ENCODE assay signal across 8 mouse cellular contexts in genomic region chr4:148890892-148891838, GRCm38 (mm10).
DNase-seq lines count a peak whose midpoint lies in the region; ATAC-seq and TF ChIP-seq lines count a peak whose summit lies in the region.

No protein-coding gene starts in this region.

- intact Hi-C loops in heart, adult 2 months (cut with DNase I), result no loop called here
- intact Hi-C loops in heart, postnatal 10 days (cut with DNase I), result no loop called here

- TF ChIP-seq EP300 in heart, adult 2 months (IDR thresholded peaks at IDR 0.05; ENCODE audit: insufficient read depth, low read depth, low read length), result no peak
- TF ChIP-seq EP300 in liver, embryonic 14.5 days (IDR thresholded peaks at IDR 0.05; ENCODE audit: low read depth), result no peak

- no peaks in the 10 kb centered on the region for H3K27me3 ChIP-seq in heart, adult 2 months (ENCODE audit: control insufficient read depth, insufficient read depth, low read length)
- H3K27me3 ChIP-seq in hindbrain, embryonic 14.5 days (ENCODE audit: control insufficient read depth, insufficient read depth, low read length), result peaks cover 73% of the 10 kb centered on the region
- H3K27me3 ChIP-seq in liver, embryonic 14.5 days (ENCODE audit: control insufficient read depth, insufficient read depth, low read length), result peaks cover 30% of the 10 kb centered on the region
- H3K27me3 ChIP-seq in stomach, embryonic 14.5 days (ENCODE audit: control insufficient read depth, insufficient read depth, low read length), result no peaks in the 10 kb centered on the region

- H3K9ac ChIP-seq in heart, adult 2 months (ENCODE audit: low read depth, low read length), result peak overlapping the region; percentile 59
- H3K9ac ChIP-seq in hindbrain, embryonic 14.5 days, result peak overlapping the region; percentile 53
- no peak overlapping the region for H3K9ac ChIP-seq in liver, embryonic 14.5 days (replicated peaks)
- 0 out of 2 replicates have a peak overlapping the region, but pooled peaks have one; percentile 11 for H3K9ac ChIP-seq in stomach, embryonic 14.5 days (replicated peaks; ENCODE audit: low read depth, low read length)

- 30% methylated on average over 52 of the region's 52 CpGs for WGBS in heart, adult 2 months
- 2% methylated on average over 52 of the region's 52 CpGs for WGBS in hindbrain, embryonic 14.5 days
- WGBS in liver, embryonic 14.5 days (ENCODE audit: insufficient replicate concordance), result 8% methylated on average over 51 of the region's 52 CpGs
- 7% methylated on average over 48 of the region's 52 CpGs for WGBS in stomach, embryonic 14.5 days

- no peak for TF ChIP-seq CTCF in heart, adult 2 months (IDR thresholded peaks at IDR 0.05)
- no peak for TF ChIP-seq CTCF in liver, embryonic 14.5 days (IDR thresholded peaks at IDR 0.05; ENCODE audit: low read depth)

- H3K4me1 ChIP-seq in heart, adult 2 months (ENCODE audit: control insufficient read depth, insufficient read depth, low read length), result no peaks in the 10 kb centered on the region
- H3K4me1 ChIP-seq in brown adipose tissue, adult 24 weeks (ENCODE audit: control insufficient read depth, insufficient read depth, insufficient read length, low read length), result 0 out of 2 replicates have a peak, but pooled peaks cover 4% of the 10 kb centered on the region
- peaks cover 23% of the 10 kb centered on the region for H3K4me1 ChIP-seq in hindbrain, embryonic 14.5 days (replicated peaks; ENCODE audit: control insufficient read depth, insufficient read depth, low read length)
- no peaks in the 10 kb centered on the region for H3K4me1 ChIP-seq in liver, embryonic 14.5 days (replicated peaks; ENCODE audit: control insufficient read depth in 2 of 2, insufficient read depth in 2 of 2, low read length in 1 of 2)
- peaks cover 11% of the 10 kb centered on the region for H3K4me1 ChIP-seq in stomach, embryonic 14.5 days (ENCODE audit: control insufficient read depth, insufficient read depth, low read length)

- H3K36me3 ChIP-seq in heart, adult 2 months (ENCODE audit: control insufficient read depth, insufficient read depth, low read length), result no peaks in the 10 kb centered on the region
- no peaks in the 10 kb centered on the region for H3K36me3 ChIP-seq in hindbrain, embryonic 14.5 days (replicated peaks; ENCODE audit: control insufficient read depth, insufficient read depth)
- no peaks in the 10 kb centered on the region for H3K36me3 ChIP-seq in liver, embryonic 14.5 days (replicated peaks; ENCODE audit: control insufficient read depth, insufficient read depth, low read depth)
- H3K36me3 ChIP-seq in stomach, embryonic 14.5 days (ENCODE audit: control insufficient read depth, insufficient read depth, low read length), result no peaks in the 10 kb centered on the region

- peak; percentile 53 for ATAC-seq in hindbrain, embryonic 14.5 days (ENCODE audit: low FRiP score)
- ATAC-seq in liver, embryonic 14.5 days (ENCODE audit: insufficient read depth), result 0 out of 2 replicates have a peak, but pooled peaks have one; percentile 8
- peak; percentile 51; the same call in 1 of the 2 replicates for ATAC-seq in stomach, embryonic 14.5 days (ENCODE audit: insufficient number of reproducible peaks, insufficient read depth, low FRiP score, low read depth)

- TF ChIP-seq POLR2A in heart, adult 2 months (IDR thresholded peaks at IDR 0.05; ENCODE audit: insufficient read depth, low read depth, low read length), result no peak

- H3K4me2 ChIP-seq in hindbrain, embryonic 14.5 days (replicated peaks), result peak overlapping the region; percentile 55
- peak overlapping the region; percentile 43 for H3K4me2 ChIP-seq in liver, embryonic 14.5 days (ENCODE audit: low read depth)
- peak overlapping the region; percentile 49 for H3K4me2 ChIP-seq in stomach, embryonic 14.5 days (replicated peaks; ENCODE audit: low read depth, low read length)

- peak overlapping the region; percentile 28; the same call in 1 of the 2 replicates for H3K27ac ChIP-seq in heart, adult 2 months
- no peak overlapping the region for H3K27ac ChIP-seq in brown adipose tissue, adult 24 weeks (replicated peaks; ENCODE audit: low read depth, low read length)
- H3K27ac ChIP-seq in hindbrain, embryonic 14.5 days, result no peak overlapping the region; the same call in 1 of the 2 replicates
- H3K27ac ChIP-seq in liver, embryonic 14.5 days, result no peak overlapping the region
- peak overlapping the region; percentile 33; the same call in 1 of the 2 replicates for H3K27ac ChIP-seq in stomach, embryonic 14.5 days (ENCODE audit: low read length)

- H3K4me3 ChIP-seq in heart, adult 2 months, result peak overlapping the region; percentile 15; the same call in 1 of the 2 replicates
- peak overlapping the region; percentile 49 for H3K4me3 ChIP-seq in brown adipose tissue, adult 24 weeks (ENCODE audit: insufficient read depth, low read depth, low read length)
- H3K4me3 ChIP-seq in hindbrain, embryonic 14.5 days (replicated peaks; ENCODE audit: low read length), result peak overlapping the region; percentile 22
- H3K4me3 ChIP-seq in liver, embryonic 14.5 days (ENCODE audit: insufficient read depth in 1 of 2, low read depth in 2 of 2, low read length in 2 of 2), result peak overlapping the region in 1 of 2 experiments; percentile 12; a peak in 2 of 4 replicates
- peak overlapping the region; percentile 29 for H3K4me3 ChIP-seq in stomach, embryonic 14.5 days (ENCODE audit: low read depth, low read length)

- no peak for DNase-seq in heart, adult 2 months
- no peak for DNase-seq in heart, postnatal 10 days
- DNase-seq in hindbrain, embryonic 14.5 days (ENCODE audit: low spot score), result no peak
- DNase-seq in liver, embryonic 14.5 days (ENCODE audit: low read depth in 3 of 3, low spot score in 3 of 3), result no peak
- no peak for DNase-seq in cerebellum, adult 11 months
- DNase-seq in urinary bladder, postnatal 36 days (ENCODE audit: low spot score in 2 of 2), result no peak

- H3K79me2 ChIP-seq in heart, adult 2 months (replicated peaks; ENCODE audit: control insufficient read depth, insufficient read depth, low read length), result no peaks in the 10 kb centered on the region; the same call in 1 of the 2 replicates

- no peaks in the 10 kb centered on the region for H3K9me3 ChIP-seq in hindbrain, embryonic 14.5 days (ENCODE audit: control insufficient read depth, low read length)
- H3K9me3 ChIP-seq in liver, embryonic 14.5 days (ENCODE audit: control insufficient read depth, low read length), result no peaks in the 10 kb centered on the region
- no peaks in the 10 kb centered on the region for H3K9me3 ChIP-seq in stomach, embryonic 14.5 days (ENCODE audit: control insufficient read depth, low read depth, low read length)

Comparison
In these comparisons a context has a peak if more than half of its experiments do, and no peak if none do; other contexts are left out.
1. H3K27ac ChIP-seq: peak in heart, adult 2 months (single experiment) and stomach, embryonic 14.5 days (single experiment); none in brown adipose tissue, adult 24 weeks (single experiment), hindbrain, embryonic 14.5 days (single experiment) and liver, embryonic 14.5 days (single experiment).
2. Peak in every context shown above with its lines, with median percentiles within 50 percentile points of each other: ATAC-seq and H3K4me2 ChIP-seq.